Mouse (Mus musculus) embryonic fibroblast, embryonic 13.5 days (primary cell): ENCODE measurements at regions not wholly inside any gene's neighbourhood (a gene's known extent, or its start where the extent isn't known, plus 50 kb on each side); places are given as distances from the start of the nearest gene placed in this dataset.

Source experiments
- CTCF ChIP-seq: IDR thresholded peaks from 2 replicates; pipeline ENCODE4 v1.5.1; 2011; ENCODE audit warnings: mild to moderate bottlenecking, control low read depth, low read length, moderate library complexity, borderline replicate concordance; ENCODE audit not compliant: insufficient read depth
- POLR2A ChIP-seq: IDR thresholded peaks from 2 replicates; pipeline ENCODE4 v1.6.1; 2011; ENCODE audit warnings: low read depth, mild to moderate bottlenecking, control low read depth, low read length, moderate library complexity

DNA sequence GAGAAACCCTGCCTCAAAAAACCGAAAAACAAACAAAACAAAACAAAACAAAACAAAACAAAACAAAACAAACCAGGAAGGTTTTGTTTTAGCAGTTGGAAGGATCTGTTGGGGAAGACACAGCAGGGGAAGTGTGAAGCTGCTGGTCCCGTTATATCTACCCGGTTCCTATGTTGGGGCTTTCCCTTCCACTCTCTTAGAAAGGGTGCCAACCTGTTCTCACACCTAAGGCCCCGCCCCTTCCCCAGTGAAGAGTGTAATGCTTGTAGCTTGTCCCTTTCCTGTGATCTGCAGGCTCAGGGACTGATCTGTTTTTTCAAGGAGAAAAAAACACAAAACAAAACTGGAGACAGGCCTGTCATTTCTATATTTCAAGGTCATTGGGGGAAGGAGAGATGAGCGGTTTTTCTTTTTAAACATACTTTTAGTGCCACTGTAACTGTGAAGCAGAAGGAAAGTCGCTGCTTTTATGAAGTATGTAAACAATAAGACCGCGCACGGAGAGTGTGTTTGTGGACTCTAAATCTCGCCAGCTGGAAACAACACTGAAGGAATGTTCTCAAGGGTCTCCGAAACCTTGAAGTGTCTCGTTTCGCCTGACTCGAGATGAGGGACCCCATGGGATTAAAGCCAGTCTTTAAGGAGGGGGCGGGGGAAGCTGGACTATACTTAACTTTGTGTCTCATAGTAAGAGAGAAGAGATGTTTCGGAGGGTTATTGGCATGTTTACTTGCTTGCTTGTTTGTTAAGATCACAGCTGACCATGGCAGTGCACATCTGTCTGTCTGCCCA is 256.1 kb downstream of the Prex1 start:
- TF ChIP-seq CTCF (no peak), POLR2A (no peak)
